Mouse (Mus musculus) intestine, postnatal 0 days (tissue): ENCODE data around the gene Gm42791. TPM values are rescaled to one million over a fixed set of nuclear protein-coding genes. Genes with fewer than 3 reads are reported as not detected.

ENCODE experiments used
- ATAC-seq: fragments of 200-750 bp; cut with Nextera tagmentation; 2 replicates; pipeline ENCODE4 v1.8.0; 2017; ENCODE audit warnings: mild to moderate bottlenecking, moderate TSS enrichment, moderate library complexity
- H3K27ac ChIP-seq: fragments of 300-500 bp; sonication (generic); 2 replicates; pipeline ENCODE4 v1.5.1; 2014; ENCODE audit warnings: mild to moderate bottlenecking, low read depth, low read length, moderate library complexity
- H3K27me3 ChIP-seq: fragments of 300-500 bp; sonication (generic); replicated peaks from 2 replicates; pipeline ENCODE4 v1.6.1; 2014; ENCODE audit warnings: low read length, mixed read lengths; ENCODE audit not compliant: control insufficient read depth, insufficient read depth
- H3K36me3 ChIP-seq: fragments of 300-500 bp; sonication (generic); 2 replicates; pipeline ENCODE4 v1.6.1; 2014; ENCODE audit warnings: mild to moderate bottlenecking, moderate library complexity; ENCODE audit not compliant: control insufficient read depth, insufficient read depth
- H3K4me1 ChIP-seq: fragments of 300-500 bp; sonication (generic); replicated peaks from 2 replicates; pipeline ENCODE4 v1.6.1; 2014; ENCODE audit warnings: antibody characterized with exemption, low read length, mixed read lengths; ENCODE audit not compliant: control insufficient read depth, insufficient read depth
- H3K4me2 ChIP-seq: fragments of 300-500 bp; sonication (generic); replicated peaks from 2 replicates; pipeline ENCODE4 v1.6.1; 2014; ENCODE audit warnings: low read depth, mild to moderate bottlenecking, moderate library complexity
- H3K4me3 ChIP-seq: fragments of 300-500 bp; sonication (generic); 2 replicates; pipeline ENCODE4 v1.5.1; 2014; ENCODE audit warnings: low read depth, low read length
- H3K9ac ChIP-seq: fragments of 300-500 bp; sonication (generic); 2 replicates; pipeline ENCODE4 v1.6.1; 2014; ENCODE audit warnings: mild to moderate bottlenecking, low read depth, low read length
- H3K9me3 ChIP-seq: fragments of 300-500 bp; sonication (generic); 2 replicates; pipeline ENCODE4 v1.6.1; 2016; ENCODE audit warnings: mixed run types; ENCODE audit not compliant: control insufficient read depth
- CTCF ChIP-seq: sonication (generic); IDR thresholded peaks from 2 replicates; pipeline ENCODE4 v1.5.1; 2016; ENCODE audit warnings: low read depth, mild to moderate bottlenecking, control low read depth, antibody characterized with exemption, moderate library complexity
- WGBS: fragments of 180-500 bp; shearing (Covaris S2); extraction: QIAGEN DNeasy Blood & Tissue Kit; methylation state at CpG from one replicate; pipeline ENCODE4 v1.1.7; 2014; 5-methylcytosine and 5-hydroxymethylcytosine counted together
- polyA plus RNA-seq: library from polyadenylated mRNA; unstranded; fragments of >200 nt; fragmentation: Nextera tagmentation; extraction: Ambion mirVana; gene quantifications from 2 replicates; pipeline ENCODE4 v1.2.1, GENCODE M21; 2015

Gene Gm42791
- polyA plus RNA-seq, 1 experiment from 2014 or later: not detected

GRCm38 (mm10) chr5:149020059-149020680, 25.2 kb upstream of the Gm42791 start:
- H3K9me3 ChIP-seq: no peaks in the 10 kb centered on the region

GRCm38 (mm10) chr5:149017666-149018415, 22.9 kb upstream of the Gm42791 start:
- no peak for ATAC-seq
- no peak overlapping the region for H3K9ac ChIP-seq
- H3K27ac ChIP-seq: no peak overlapping the region
- no peaks in the 10 kb centered on the region for H3K36me3 ChIP-seq
- 71% methylated on average over 3 of the region's 3 CpGs for WGBS
- no peaks in the 10 kb centered on the region for H3K9me3 ChIP-seq
- no peak overlapping the region for H3K4me3 ChIP-seq
- H3K4me1 ChIP-seq: no peaks in the 10 kb centered on the region
- no peak overlapping the region for H3K4me2 ChIP-seq
- H3K27me3 ChIP-seq: no peaks in the 10 kb centered on the region
- TF ChIP-seq CTCF: no peak

More at GRCm38 (mm10) chr5:149020059-149020680, 25.2 kb upstream of the Gm42791 start:
- TF ChIP-seq CTCF: no peak
- Histone ChIP-seq H3K27me3 (no peaks in the 10 kb centered on the region), H3K27ac (no peak overlapping the region), H3K4me1 (no peaks in the 10 kb centered on the region), H3K4me3 (no peak overlapping the region), H3K9ac (no peak overlapping the region), H3K36me3 (no peaks in the 10 kb centered on the region), H3K4me2 (no peak overlapping the region)
- no peak for ATAC-seq
- WGBS: 56% methylated on average over 18 of the region's 18 CpGs

GRCm38 (mm10) chr5:149017181-149017580, 22.2 kb upstream of the Gm42791 start:
- WGBS: 98% methylated on average over 3 of the region's 3 CpGs
- Histone ChIP-seq H3K4me1 (no peaks in the 10 kb centered on the region), H3K4me3 (no peak overlapping the region), H3K9ac (no peak overlapping the region), H3K27ac (no peak overlapping the region), H3K36me3 (no peaks in the 10 kb centered on the region), H3K9me3 (no peaks in the 10 kb centered on the region), H3K27me3 (no peaks in the 10 kb centered on the region), H3K4me2 (no peak overlapping the region)
- no peak for TF ChIP-seq CTCF
- ATAC-seq: no peak

GRCm38 (mm10) chr5:149016261-149016660, 21.3 kb upstream of the Gm42791 start:
- Histone ChIP-seq H3K9me3 (no peaks in the 10 kb centered on the region), H3K27me3 (no peaks in the 10 kb centered on the region), H3K4me3 (no peak overlapping the region), H3K9ac (no peak overlapping the region), H3K27ac (no peak overlapping the region), H3K36me3 (no peaks in the 10 kb centered on the region), H3K4me1 (no peaks in the 10 kb centered on the region), H3K4me2 (peak overlapping the region; percentile 90)
- 76% methylated on average over 5 of the region's 5 CpGs for WGBS
- ATAC-seq: no peak
- no peak for TF ChIP-seq CTCF

- peak; percentile 79 for ATAC-seq
- H3K27me3 ChIP-seq: no peaks in the 10 kb centered on the region
- H3K27ac ChIP-seq: no peak overlapping the region
- no peak for TF ChIP-seq CTCF
- H3K9me3 ChIP-seq: no peaks in the 10 kb centered on the region
- peak overlapping the region; percentile 55 for H3K4me3 ChIP-seq
- H3K4me1 ChIP-seq: no peaks in the 10 kb centered on the region
- 2% methylated on average over 33 of the region's 37 CpGs for WGBS
- H3K4me2 ChIP-seq: peak overlapping the region; percentile 90
- H3K9ac ChIP-seq: peak overlapping the region; percentile 66
- H3K36me3 ChIP-seq: no peaks in the 10 kb centered on the region
Observed at GRCm38 (mm10) chr5:149015335-149016201, 20.6 kb upstream of the Gm42791 start.
